Mouse (Mus musculus): Measurements from ENCODE around the gene Bzw2.
"Not testable (repeated sequence)": the region's sequence is repeated elsewhere in the genome, so short reads cannot be mapped to it uniquely, and the experiment has no call there.

Bzw2 gene

DNA sequence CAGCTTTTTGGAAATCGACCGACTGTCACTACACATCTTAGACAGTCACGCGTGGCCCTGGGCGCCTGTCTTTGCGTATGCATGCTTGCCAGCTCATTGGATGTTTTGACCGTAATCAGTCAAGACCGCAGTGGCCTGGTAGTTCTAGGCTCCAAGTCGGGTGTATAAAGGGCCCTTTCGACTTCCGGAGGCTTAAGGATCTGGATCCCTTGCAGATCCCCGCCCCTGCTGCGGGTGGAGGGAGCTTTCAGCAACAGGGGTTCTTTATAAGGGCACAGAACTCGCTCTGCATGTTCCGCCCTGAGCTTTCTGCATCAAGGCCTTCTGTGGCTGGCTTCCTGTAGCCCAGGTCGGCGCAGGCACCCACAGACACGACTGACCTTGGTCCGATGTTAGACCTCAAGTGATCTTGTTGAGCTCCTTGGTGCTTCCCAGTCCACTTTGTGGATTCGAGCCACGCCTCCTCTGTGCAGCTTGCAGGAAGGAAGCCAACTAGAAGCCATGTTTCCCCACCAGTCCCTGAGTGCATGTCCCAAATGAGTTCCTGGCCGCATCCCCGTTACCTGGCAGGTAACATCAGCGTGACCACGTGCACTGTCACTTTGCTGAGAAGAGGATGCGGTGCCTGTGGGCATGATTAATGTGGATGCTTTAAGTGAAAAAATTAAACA is at the start of gene Bzw2:
Gene Bzw2 (minus strand): TSS at position 443 of the 671 bp plus-strand sequence.
- no peak for DNase-seq (ENCODE audit: extremely low spot score, low read depth, low spot score)

DNA sequence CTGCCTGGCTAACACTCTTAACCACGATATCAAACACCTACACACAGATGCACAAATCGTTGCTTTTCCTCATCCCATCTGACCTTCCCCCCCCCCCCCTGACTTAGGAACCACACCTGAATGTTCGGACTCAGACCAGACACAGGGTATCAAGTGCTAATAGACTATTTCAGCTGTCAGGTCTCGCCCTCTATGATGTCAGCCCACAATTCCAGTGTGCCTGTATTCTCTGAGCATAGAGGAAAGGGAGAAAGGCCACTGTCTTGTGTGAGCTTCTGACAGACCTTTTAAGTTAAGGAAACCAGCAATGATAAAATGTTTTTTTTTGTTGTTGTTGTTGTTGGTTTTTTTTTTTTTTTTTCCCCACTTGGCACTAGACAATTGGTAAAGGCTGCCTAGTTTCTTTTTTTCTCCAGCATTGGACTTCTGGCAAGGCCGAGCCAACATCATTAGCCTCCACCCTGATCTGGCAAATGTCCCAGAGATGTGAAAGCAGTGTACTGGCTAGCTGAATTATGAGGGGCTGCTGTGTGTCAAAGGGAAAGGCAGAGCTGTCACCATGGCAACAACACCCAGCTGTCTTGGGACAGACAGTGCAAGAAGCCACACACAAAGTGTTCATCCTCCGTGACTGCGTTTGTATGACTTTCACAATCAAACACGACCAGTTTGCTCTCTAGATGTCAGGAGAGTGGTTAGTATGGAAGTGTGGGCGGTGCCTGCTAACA is 49.4 kb upstream of the Bzw2 start:
- no peak for DNase-seq (ENCODE audit: extremely low spot score, low read depth, low spot score)

DNA sequence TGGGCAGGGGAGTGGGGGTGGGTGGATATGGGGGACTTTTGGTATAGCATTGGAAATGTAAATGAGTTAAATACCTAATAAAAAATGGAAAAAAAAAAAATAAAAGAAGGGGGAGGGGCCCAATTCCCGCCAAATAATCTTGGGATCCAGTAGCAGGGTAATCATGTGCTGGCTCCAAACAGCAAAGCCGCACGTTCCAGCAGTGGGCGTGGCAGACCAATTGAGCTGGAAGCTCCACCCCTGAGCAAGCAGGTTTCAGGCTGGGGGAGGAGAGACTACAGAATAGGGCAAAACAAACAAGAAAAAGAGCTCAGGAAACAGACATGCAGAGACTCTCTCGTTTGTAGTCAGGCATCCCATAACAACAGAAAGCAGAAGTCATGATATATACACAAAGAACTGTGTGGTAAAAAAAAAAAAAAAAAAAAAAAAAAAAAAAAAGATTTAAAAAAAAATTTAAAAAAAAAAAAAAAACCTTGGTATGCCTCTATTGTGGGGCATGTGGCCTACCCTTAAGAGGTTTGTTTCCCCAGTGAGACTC is 47.8 kb upstream of the Bzw2 start:
- DNase-seq (ENCODE audit: extremely low spot score, low read depth, low spot score): not testable (repeated sequence)

DNA sequence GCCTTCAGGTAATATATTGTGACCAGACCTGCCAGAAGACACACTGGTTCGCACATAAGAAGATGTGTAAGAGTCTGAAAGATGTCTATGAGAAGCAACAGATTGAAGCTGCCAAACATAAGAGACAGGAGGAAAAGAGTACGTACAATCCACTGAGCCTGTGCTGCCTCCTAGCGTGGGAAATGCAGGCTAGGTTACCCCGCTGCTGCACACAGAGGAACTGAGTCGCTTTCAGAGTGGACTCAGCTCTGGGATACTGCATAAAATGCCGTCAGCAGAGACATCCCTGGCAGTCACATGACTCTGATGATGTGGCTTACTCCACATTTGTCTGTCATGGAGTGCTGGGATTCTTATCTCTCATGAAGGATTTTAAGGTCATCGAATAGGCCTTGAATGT is 37.1 kb upstream of the Bzw2 start:
- DNase-seq (ENCODE audit: extremely low spot score, low read depth, low spot score): no peak

DNA sequence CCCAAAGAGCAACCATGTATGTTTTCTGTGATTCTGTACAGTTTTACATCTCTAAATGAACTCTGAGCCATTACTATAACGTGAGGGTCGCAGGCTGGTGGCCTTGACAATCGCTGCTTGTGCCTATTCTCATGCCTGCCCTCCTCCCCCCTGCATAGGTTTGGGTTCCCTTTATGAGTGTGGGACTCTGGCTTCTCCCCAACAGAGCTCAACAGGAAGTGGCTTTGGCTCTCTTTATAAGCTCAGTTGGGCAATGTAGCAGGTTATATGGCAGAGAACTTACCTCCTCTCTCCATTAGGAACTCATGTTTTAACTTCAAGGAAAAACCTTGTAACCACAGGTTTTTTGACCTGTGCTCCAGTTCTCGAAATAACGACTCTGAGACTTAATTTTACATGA is 32.5 kb upstream of the Bzw2 start:
- no peak for DNase-seq (ENCODE audit: extremely low spot score, low read depth, low spot score)

DNA sequence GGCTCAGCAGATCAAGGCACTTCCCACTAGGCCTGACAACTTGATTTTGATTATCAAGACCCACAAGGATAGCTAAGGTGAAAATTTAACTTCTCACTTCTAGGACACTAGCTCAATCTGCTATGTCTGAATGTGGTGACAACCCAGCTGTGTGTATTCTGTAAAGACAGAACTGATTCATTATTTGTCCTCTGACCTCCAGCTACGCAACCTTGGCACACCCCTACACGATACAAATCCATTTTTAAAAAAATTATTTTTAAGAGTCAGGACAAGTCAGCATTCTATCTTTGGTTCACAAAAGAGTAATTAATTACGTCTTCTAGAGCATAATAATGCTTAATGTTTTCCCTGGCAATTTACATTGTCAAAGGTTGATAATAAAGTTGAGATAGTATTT is 31.7 kb upstream of the Bzw2 start:
- no peak for DNase-seq (ENCODE audit: extremely low spot score, low read depth, low spot score)

DNA sequence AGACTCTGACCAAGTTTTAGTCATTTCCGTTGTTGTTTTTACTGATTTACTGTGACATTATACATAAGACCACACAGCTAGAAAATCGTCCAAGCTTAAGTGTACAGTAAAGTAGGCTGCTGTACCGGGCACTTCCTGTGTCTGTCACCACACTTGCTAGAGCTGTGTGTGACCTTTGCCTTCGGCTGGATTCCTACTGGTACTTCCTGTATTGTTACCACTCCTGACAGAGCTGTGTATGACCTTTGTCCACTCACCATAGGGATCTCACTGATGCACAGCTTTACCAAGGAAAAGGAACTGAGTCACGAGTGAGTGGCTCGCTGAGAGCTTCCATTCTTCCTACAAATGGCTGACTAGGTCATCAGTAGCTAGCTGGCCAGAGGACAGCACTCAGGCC is 29.2 kb upstream of the Bzw2 start:
- DNase-seq (ENCODE audit: extremely low spot score, low read depth, low spot score): no peak

DNA sequence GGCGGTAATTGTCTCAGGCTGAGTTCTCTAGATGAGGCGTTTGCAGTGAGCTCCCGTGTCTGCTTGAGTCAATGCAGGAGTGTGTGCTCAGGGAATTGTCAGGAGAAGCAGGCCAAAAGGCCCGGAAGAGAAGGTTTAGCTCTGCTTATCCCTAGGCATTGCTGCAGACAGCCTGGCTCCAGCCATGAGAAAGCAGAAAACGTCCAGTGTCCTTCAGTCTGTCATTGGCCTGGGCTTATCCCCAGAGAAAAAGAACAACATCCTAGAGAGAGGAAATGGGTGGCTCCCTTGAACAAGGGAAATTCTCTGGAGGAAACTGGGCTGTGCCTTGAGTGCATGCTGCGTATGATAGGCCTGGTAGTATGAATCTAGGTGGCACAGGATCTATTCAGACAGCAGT is 24.7 kb upstream of the Bzw2 start:
- no peak for DNase-seq (ENCODE audit: extremely low spot score, low read depth, low spot score)

DNA sequence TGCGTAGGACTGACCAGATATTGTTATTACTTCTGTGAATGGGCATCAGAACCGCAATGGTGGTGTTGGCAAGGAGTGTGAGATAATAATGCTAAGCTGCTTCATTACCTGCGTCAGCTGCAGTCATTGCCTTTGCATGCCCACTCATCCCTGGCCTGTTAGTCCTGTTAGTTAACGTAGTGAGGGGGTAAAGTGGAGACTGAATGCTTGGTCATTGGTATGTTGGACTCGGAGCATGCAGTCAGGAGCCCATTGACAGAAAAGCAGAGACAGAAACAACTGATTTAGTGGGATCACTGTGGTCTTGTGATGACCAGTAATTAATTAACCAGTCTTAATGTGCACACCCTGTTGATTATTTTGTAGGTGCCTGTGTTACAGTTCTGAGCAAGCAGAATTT is 19.3 kb upstream of the Bzw2 start:
- DNase-seq (ENCODE audit: extremely low spot score, low read depth, low spot score): no peak

DNA sequence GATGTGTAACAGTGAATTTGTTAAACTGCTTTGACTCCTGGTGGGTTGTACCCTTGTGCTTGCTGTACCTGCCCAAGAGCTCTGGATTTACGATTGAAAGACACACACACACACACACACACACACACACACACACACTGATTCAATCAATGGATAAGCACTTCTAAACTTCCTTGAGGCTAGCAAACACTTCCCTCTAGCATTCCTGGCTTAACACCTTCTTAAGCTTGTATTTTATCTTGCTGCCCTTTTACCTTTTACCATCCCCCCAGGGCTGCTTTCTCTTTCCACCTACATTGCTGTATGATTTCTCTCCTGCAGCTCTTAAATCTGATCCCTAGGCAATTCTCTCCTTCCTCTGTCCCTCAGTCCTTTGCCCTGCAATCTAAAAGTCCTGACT is 7.4 kb upstream of the Bzw2 start:
- DNase-seq (ENCODE audit: extremely low spot score, low read depth, low spot score): no peak

DNA sequence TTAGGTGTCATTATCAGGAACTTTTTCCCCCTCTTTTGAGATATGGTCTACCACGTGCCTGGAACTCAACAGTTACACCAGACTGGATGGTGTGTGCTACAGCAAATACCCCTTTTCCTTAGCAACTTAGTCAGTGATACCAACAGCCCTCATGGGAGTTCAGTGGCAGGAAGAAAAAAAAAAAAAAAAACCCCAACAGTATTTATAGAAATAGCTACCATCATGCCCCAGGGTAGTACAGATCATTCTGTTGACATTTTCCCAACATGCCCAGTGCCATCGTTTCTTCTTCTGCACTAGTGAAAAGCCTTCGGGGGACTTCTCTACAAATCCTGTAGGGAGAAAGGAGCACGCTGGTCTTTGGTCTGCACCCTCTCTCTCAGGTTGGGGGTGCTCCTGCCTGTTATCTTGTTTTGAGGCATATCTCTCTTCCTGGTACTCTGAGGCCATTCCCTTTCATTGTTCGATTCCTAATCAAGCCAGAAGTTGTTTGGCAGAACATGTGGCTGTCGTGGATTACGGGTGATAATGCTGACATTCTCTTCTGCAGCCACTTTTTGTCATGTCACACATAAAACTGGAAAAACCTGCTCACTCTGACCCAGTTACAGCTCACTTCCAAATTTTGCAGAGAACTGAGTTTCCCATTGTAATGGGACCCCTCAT is 6.4 kb upstream of the Bzw2 start:
- no peak for DNase-seq (ENCODE audit: extremely low spot score, low read depth, low spot score)

DNA sequence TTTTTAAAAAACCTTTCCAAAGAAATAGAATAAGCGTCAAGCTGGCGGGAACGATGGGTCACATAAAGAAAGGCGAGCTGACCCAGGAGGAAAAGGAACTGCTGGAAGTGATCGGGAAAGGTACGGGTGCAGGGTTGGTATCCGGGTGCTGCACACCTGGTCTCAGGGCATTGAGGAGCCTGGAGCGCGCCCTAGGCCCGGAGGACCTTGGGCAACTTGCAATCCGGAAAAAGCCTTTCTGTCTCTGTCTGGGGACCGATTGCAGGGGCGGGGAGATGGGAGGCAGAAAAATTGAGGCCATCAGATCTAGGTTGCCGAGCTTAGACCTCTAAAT is 609 bp downstream of the Bzw2 start:
- DNase-seq (ENCODE audit: extremely low spot score, low read depth, low spot score): no peak

DNA sequence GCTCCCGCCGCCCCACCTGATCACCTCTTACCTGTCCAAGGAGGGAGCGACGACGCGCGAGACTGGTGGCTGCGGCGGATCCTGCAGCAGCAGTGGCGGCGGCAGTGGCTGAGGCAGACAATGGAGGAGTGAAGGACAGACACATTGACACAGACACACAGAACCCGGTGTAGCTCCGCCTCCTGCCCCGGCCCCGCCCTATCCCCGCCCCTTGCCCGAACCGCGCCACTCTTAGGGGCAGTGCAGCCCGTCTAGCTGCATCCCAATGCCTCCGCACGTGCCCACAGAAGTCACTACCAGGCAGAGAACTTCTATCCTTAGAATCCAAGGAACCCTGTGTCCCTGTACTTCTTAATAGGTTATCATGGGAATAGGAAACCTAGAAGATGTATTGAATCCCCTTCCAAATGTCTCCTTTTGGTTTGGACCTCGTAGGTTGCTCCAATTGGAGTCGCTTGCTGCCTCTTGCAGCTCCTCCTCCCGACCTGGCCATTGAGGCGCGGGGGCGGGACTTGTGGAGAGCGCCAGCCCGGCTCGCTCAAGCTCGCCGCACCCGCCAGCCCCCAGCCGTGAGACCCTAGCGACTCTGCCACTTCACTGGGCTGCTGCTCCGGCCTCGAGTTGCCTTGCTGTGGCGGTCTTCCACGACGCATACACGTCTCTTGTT is 1.1 kb downstream of the Bzw2 start, which contains the start of gene Ankmy2:
Gene Ankmy2 (plus strand): TSS at position 478 of the 667 bp plus-strand sequence.
- DNase-seq (ENCODE audit: extremely low spot score, low read depth, low spot score): peak; percentile 93

DNA sequence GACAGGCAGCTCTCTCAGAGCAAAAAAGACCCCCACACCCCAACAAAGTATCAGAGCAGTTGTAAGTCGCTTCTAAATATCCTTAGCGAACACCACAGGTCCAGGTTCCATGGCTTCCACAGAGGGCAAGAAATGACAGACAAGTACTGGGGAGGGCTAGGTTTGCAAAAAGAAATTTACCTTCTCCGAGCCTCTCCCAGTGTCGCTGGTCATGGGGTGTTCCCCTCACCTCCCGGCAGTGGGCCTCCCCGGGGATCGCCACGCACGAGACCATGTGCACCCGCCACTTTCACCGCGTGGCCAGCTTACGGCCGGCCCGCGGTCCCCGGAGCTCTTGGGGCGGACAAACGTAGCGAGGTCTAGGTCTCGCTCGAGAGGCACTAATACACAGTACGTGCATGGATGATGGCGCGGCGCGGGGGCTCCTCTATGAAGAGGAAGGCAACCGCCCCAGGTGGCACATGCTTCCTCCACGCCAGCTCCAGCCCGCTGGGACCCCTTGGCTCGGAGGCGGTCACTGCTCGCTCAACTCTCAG is 1.7 kb downstream of the Bzw2 start:
- DNase-seq (ENCODE audit: extremely low spot score, low read depth, low spot score): no peak

DNA sequence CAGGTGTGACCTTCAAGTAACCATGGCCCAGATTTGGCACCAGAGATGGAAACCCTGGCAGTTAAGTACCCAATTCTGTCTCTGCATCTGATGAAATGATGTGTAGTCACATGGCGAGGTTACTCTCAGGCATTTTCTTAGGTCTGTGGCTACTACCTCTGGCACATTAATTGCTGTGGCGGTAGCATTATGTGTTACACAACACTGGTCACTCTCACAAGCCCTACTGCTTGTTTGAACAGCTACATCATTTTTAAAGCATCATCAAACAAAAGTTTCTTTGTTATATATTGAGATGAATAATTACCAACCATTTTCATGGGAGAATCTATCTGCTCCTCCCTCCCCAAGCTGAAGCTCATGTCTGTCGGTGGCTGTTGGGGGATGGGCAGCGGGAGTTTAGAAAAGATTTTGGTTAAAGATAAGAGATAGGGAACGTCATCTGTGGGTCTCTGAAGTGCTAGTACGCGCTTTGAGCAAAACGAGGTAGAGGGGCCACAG is 2.7 kb downstream of the Bzw2 start:
- DNase-seq (ENCODE audit: extremely low spot score, low read depth, low spot score): no peak

DNA sequence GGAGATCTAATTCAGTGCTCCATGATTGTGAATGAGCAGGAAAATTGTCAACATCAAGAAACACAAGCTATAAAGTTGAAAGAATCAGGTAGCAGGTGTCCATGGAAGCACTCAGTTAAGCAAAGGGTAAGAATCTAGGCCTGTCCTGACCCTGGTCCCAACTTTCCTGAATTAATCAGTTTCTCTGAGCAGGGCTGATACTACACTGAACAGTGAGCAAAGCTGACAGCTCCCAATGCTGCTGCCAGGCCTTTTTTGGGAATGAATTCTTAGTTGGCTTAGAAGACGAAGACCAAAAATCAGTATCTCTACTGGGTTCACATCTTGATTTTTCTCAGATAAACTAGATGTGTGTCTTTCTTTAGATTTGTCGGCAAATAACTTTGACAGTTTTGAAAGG is 7.1 kb downstream of the Bzw2 start:
- DNase-seq (ENCODE audit: extremely low spot score, low read depth, low spot score): no peak

DNA sequence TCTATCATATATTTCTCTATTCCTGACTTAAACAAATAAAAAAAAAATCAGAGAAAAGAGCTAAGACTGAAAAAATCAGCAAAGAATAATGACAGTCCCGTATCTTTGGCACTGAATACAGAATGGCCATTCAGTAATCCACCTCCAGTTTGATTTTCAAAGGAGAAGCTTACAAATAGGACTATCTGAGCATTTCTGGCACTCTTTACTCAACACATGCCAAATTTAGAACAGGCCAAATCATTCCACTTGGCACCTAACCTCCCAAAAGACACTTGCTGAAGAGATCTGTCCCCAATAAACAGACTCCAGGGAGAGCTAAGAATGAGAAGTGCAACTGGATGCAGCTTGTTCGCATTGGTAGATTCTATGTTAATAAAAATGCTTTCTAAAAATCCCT is 7.6 kb downstream of the Bzw2 start:
- no peak for DNase-seq (ENCODE audit: extremely low spot score, low read depth, low spot score)

DNA sequence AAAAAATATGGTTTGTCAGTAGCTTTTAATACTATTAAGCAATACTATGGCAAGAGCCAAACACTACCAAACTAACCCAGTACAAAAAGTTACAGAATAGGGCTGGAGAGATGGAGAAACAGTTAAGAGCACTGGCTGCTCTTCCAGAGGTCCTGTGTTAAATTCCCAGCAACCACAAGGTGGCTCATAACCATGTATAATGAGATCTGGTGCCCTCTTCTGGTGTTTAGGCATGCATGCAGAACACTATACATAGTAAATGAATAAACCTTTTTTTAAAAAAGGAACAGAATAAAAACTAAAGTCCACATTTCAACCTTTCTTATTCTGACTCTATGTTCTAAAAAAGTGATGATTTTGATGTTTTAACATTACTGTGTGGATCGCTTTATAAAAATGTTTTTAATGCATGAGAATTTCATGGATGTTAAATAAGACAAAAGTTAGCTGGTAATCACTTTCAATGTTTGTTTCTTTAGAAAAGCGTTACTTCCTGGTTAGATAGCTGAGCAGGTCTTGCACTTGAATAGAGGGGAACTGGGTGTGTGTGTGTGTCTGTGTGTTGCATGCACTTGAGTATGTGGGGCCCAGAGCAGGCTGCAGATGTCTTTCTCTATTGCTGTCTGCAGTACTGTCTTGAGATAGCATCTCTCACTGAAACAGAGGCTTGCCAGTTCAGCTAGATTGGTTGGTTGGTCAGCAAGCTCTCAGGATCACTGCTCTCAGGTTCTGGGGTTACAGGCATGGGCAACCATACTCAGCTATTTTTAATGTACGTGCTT is 11.5 kb downstream of the Bzw2 start:
- DNase-seq (ENCODE audit: extremely low spot score, low read depth, low spot score): no peak

DNA sequence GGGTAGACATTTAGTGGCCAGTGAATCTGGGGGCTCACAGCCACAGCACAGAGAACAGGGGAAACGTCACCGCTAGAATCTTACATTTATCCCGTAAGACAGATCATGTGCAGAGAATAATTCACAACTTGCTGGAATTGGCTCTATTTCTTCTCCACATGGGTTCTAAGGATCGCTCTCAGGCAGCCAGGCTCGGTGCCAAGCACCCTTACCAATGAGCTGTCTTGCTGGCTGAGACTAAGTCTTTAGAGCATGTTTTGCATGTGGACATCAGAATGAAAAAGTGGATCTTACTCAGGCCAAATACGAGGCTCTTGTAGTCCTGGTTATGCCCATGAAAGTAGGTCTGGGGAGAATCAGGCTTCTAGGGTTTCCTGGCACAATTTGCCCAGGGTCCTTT is 17.5 kb downstream of the Bzw2 start:
- DNase-seq (ENCODE audit: extremely low spot score, low read depth, low spot score): no peak

DNA sequence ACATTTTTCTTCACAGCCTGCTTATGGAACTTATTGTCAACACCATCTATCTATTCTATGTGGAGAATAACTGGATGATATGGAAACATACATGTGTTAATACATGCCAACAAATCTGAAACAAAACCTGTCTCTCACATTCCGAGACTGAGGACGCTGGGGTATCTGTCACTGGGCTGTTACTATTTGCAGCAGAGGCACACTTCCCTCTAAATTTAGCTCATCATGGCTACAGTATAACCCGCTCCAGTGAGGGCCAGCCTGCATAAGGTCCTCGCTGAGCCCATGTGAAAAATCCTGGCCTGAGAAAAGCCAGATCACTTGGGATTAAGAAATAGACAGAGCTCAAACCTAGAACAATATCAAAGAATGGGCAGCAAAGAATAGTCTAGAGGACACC is 20.7 kb downstream of the Bzw2 start:
- DNase-seq (ENCODE audit: extremely low spot score, low read depth, low spot score): no peak
